Mouse (Mus musculus) CH12.LX (cell line): ENCODE measurements around the gene Apeh.

Experiments
- BHLHE40 ChIP-seq: IDR thresholded peaks from 2 replicates; pipeline ENCODE4 v1.6.1; 2011; ENCODE audit warnings: mild to moderate bottlenecking, low read depth, low read length, improper control_type of control experiment
- CHD2 ChIP-seq: IDR thresholded peaks from 2 replicates; pipeline ENCODE4 v1.6.1; 2011; ENCODE audit warnings: low read length, improper control_type of control experiment
- CTCF ChIP-seq, 2 experiments: IDR thresholded peaks in 1 of 2; conservative IDR thresholded peaks in 1 of 2; 2 replicates each; pipeline ENCODE4 v1.5.1; 2011 to 2012; ENCODE audit warnings: low read depth in 2 of 2, low read length in 2 of 2, improper control_type of control experiment in 1 of 2, inconsistent platforms in 1 of 2, mild to moderate bottlenecking in 1 of 2, moderate library complexity in 1 of 2
- E2F4 ChIP-seq: IDR thresholded peaks from 2 replicates; pipeline ENCODE4 v1.6.1; 2011; ENCODE audit warnings: low read depth, low read length, improper control_type of control experiment; ENCODE audit not compliant: insufficient replicate concordance
- EP300 ChIP-seq: IDR thresholded peaks from 2 replicates; pipeline ENCODE4 v1.6.1; 2011; ENCODE audit warnings: low read length, improper control_type of control experiment
- HCFC1 ChIP-seq: IDR thresholded peaks from 2 replicates; pipeline ENCODE4 v1.6.1; 2012; ENCODE audit warnings: low read depth, mild to moderate bottlenecking, inconsistent platforms, low read length, improper control_type of control experiment
- KAT2A ChIP-seq: IDR thresholded peaks from 2 replicates; pipeline ENCODE4 v1.6.1; 2012; ENCODE audit warnings: low read length, improper control_type of control experiment, inconsistent platforms; ENCODE audit not compliant: insufficient replicate concordance
- MAX ChIP-seq: IDR thresholded peaks from 2 replicates; pipeline ENCODE4 v1.6.1; 2011; ENCODE audit warnings: low read length, improper control_type of control experiment
- MYC ChIP-seq: IDR thresholded peaks from 2 replicates; pipeline ENCODE4 v1.6.1; 2011; ENCODE audit warnings: low read depth, mild to moderate bottlenecking, improper control_type of control experiment, low read length
- POLR2A ChIP-seq: IDR thresholded peaks from 2 replicates; pipeline ENCODE4 v1.6.1; 2011; ENCODE audit warnings: low read depth, mild to moderate bottlenecking, improper control_type of control experiment, low read length
- TBP ChIP-seq: conservative IDR thresholded peaks from 2 replicates; pipeline ENCODE4 v1.6.1; 2011; ENCODE audit warnings: low read depth, low read length, improper control_type of control experiment
- UBTF ChIP-seq: IDR thresholded peaks from 2 replicates; pipeline ENCODE4 v1.6.1; 2012; ENCODE audit warnings: low read depth, mild to moderate bottlenecking, inconsistent platforms, low read length, improper control_type of control experiment, moderate library complexity

GRCm38 (mm10) chr9:108058291-108058690, 36.1 kb downstream of the Apeh start:
- no peak for TF ChIP-seq POLR2A
- no peak for TF ChIP-seq CTCF (conservative IDR thresholded peaks at IDR 0.05 in 1 of 2, IDR thresholded peaks at IDR 0.05 in 1 of 2; ENCODE audit: low read depth in 2 of 2, low read length in 2 of 2)
- TF ChIP-seq UBTF, result no peak
- no peak for TF ChIP-seq MYC
- no peak for TF ChIP-seq MAX
- no peak for TF ChIP-seq HCFC1
- no peak for TF ChIP-seq EP300
- TF ChIP-seq TBP, result no peak
- no peak for TF ChIP-seq KAT2A
- no peak for TF ChIP-seq BHLHE40
- no peak for TF ChIP-seq CHD2
- TF ChIP-seq E2F4, result no peak
